Mouse (Mus musculus): Measurements from ENCODE around the gene Slc10a4.

GRCm38 (mm10) chr5:73032481-73032880 is 25.8 kb downstream of the Slc10a4 start:
- TF ChIP-seq POLR2A (IDR thresholded peaks at IDR 0.05; ENCODE audit: extremely low read depth, insufficient read depth, low read length) (no peak), CTCF (IDR thresholded peaks at IDR 0.05; ENCODE audit: extremely low read depth, insufficient read depth, low read length) (no peak)

Data from cortical plate, adult 2 months (tissue).